Mouse (Mus musculus) bone marrow macrophage, adult 2 months (primary cell): ENCODE measurements around the gene Gm42674.

Source experiments
- CTCF ChIP-seq: IDR thresholded peaks from 2 replicates; pipeline ENCODE4 v1.5.1; 2012; ENCODE audit warnings: low read depth, mild to moderate bottlenecking, low read length, moderate library complexity
- POLR2A ChIP-seq: IDR thresholded peaks from 2 replicates; pipeline ENCODE4 v1.6.1; 2012; ENCODE audit warnings: mild to moderate bottlenecking, low read depth, low read length, borderline replicate concordance

GRCm38 (mm10) chr3:90612728-90613291, 11.1 kb downstream of the Gm42674 start, which contains the start of gene S100a6:
- TF ChIP-seq POLR2A (no peak), CTCF (peak; percentile 43)
